Mouse (Mus musculus): ENCODE results near the gene Camk1g. TPM values are rescaled to one million over a fixed set of nuclear protein-coding genes. Genes with fewer than 3 reads are reported as not detected.
A peak's percentile ranks its signal among the peaks of the same experiment; 100 is the strongest.

Gene Camk1g
- polyA plus RNA-seq, 1 experiment from 2014 or later = 7.9 TPM

DNA sequence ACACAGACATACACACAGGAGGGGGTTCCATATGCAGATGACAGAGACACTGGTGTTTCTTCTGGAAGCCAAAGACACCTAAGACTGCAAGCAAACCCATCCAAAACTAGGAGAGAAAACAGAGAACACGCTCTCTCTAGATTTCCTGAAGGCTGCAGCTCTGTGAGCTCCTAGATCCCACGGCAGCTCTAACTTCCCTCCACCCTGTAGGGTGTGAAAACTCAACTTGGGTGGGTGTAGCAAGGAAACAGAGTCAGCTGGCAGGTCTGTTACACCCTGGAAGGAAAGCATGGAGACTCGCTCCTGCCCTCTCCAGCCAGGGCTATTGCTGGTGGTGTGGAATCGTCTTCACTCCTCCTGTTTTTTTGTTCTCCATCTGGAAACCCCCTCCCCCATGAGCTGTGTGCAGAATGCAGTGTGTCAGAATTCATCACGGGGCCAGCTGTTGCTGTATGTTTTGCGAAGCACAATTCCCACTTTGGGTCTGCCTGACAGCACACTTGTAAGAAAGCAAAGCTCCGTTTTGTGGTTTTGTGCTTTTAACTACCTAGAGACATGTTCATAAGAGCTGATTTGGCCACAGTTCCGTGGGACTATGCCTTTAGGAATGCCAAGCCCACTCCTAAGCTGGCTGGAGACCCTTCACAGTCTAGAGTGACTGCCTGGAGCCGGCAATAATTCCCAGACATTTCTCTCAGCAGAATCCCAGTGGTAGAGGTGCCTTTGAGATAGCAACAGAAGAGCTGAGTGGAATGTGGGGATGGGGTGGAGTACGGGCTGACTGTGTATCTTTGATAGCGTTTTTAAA, 11.7 kb upstream of the Camk1g start:
- Histone ChIP-seq H3K9me3 (replicated peaks; ENCODE audit: control insufficient read depth, low read length) (no peaks in the 10 kb centered on the region), H3K4me3 (replicated peaks; ENCODE audit: low read length) (peak overlapping the region; percentile 42), H3K4me2 (ENCODE audit: low read depth, low read length) (peak overlapping the region; percentile 66), H3K27me3 (ENCODE audit: control insufficient read depth, insufficient read depth, low read length) (no peaks in the 10 kb centered on the region), H3K36me3 (ENCODE audit: control insufficient read depth, insufficient read depth, low read length) (no peaks in the 10 kb centered on the region), H3K9ac (ENCODE audit: low read length) (peak overlapping the region; percentile 60; the same call in 1 of the 2 replicates), H3K4me1 (ENCODE audit: control insufficient read depth, insufficient read depth, low read length) (peaks cover 11% of the 10 kb centered on the region), H3K27ac (ENCODE audit: low read length) (0 out of 2 replicates have a peak overlapping the region, but pooled peaks have one; percentile 17)
- ATAC-seq (ENCODE audit: insufficient read depth, low FRiP score) = peak; percentile 16; the same call in 1 of the 2 replicates
- 22% methylated on average over 11 of the region's 11 CpGs for WGBS

GRCm38 (mm10) chr1:193380877-193381276, 10.8 kb upstream of the Camk1g start:
- H3K4me2 ChIP-seq (ENCODE audit: low read depth, low read length) = no peak overlapping the region
- no peak overlapping the region for H3K4me3 ChIP-seq (replicated peaks; ENCODE audit: low read length)
- no peak overlapping the region for H3K27ac ChIP-seq (ENCODE audit: low read length)
- WGBS = 94% methylated on average over 5 of the region's 5 CpGs
- H3K9ac ChIP-seq (ENCODE audit: low read length) = no peak overlapping the region
- ATAC-seq (ENCODE audit: insufficient read depth, low FRiP score) = no peak
- H3K27me3 ChIP-seq (ENCODE audit: control insufficient read depth, insufficient read depth, low read length) = no peaks in the 10 kb centered on the region
- H3K4me1 ChIP-seq (ENCODE audit: control insufficient read depth, insufficient read depth, low read length) = peaks cover 5% of the 10 kb centered on the region; the same call in 1 of the 2 replicates
- H3K36me3 ChIP-seq (ENCODE audit: control insufficient read depth, insufficient read depth, low read length) = no peaks in the 10 kb centered on the region
- H3K9me3 ChIP-seq (replicated peaks; ENCODE audit: control insufficient read depth, low read length) = no peaks in the 10 kb centered on the region

- ATAC-seq (ENCODE audit: insufficient read depth, low FRiP score) = no peak
- Histone ChIP-seq H3K27ac (ENCODE audit: low read length) (no peak overlapping the region), H3K27me3 (ENCODE audit: control insufficient read depth, insufficient read depth, low read length) (no peaks in the 10 kb centered on the region), H3K9me3 (replicated peaks; ENCODE audit: control insufficient read depth, low read length) (no peaks in the 10 kb centered on the region), H3K4me2 (ENCODE audit: low read depth, low read length) (no peak overlapping the region), H3K4me3 (replicated peaks; ENCODE audit: low read length) (no peak overlapping the region), H3K36me3 (ENCODE audit: control insufficient read depth, insufficient read depth, low read length) (no peaks in the 10 kb centered on the region), H3K9ac (ENCODE audit: low read length) (no peak overlapping the region), H3K4me1 (ENCODE audit: control insufficient read depth, insufficient read depth, low read length) (peaks cover 5% of the 10 kb centered on the region; the same call in 1 of the 2 replicates)
- 69% methylated on average over 6 of the region's 6 CpGs for WGBS
Measured at GRCm38 (mm10) chr1:193379634-193380033, 9.5 kb upstream of the Camk1g start.

DNA sequence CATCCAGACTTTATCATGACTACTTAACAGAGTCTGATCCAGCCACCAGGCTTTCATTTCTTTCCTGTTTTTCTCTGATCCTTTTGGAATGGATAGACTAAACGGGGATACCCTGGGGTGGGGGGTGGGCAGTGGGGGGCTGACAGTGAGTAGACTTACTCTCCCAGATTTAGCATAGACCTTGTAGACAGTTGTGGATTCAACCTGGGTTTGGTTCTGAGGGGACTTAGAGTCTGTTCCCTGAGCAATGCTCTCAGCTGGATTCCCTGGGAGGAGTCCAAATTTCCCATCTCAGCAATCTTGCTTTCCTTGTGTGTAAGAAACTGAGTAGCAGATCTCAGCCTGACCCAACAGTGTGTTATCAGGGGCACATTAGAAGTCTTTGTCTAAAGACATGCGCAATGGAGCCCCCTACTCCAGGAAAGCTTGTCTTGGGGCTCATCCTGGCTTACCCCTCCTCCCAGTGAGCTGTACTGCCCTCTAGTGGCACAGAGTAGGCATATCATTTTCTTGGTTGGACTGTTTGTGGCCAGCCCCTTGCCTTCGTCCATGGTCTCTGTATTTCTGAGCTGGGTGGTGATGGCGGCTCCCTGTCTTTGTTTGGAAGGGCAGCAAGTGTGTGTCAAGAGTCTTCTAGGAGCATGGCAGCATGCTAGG, 6.5 kb upstream of the Camk1g start:
- no peaks in the 10 kb centered on the region for H3K4me1 ChIP-seq (ENCODE audit: control insufficient read depth, insufficient read depth, low read length)
- no peak overlapping the region for H3K4me3 ChIP-seq (replicated peaks; ENCODE audit: low read length)
- no peak overlapping the region for H3K27ac ChIP-seq (ENCODE audit: low read length)
- 27% methylated on average over 4 of the region's 4 CpGs for WGBS
- no peak overlapping the region for H3K4me2 ChIP-seq (ENCODE audit: low read depth, low read length)
- H3K9me3 ChIP-seq (replicated peaks; ENCODE audit: control insufficient read depth, low read length) = no peaks in the 10 kb centered on the region
- H3K9ac ChIP-seq (ENCODE audit: low read length) = no peak overlapping the region
- H3K36me3 ChIP-seq (ENCODE audit: control insufficient read depth, insufficient read depth, low read length) = no peaks in the 10 kb centered on the region
- H3K27me3 ChIP-seq (ENCODE audit: control insufficient read depth, insufficient read depth, low read length) = no peaks in the 10 kb centered on the region
- ATAC-seq (ENCODE audit: insufficient read depth, low FRiP score) = no peak

- H3K4me3 ChIP-seq (replicated peaks; ENCODE audit: low read length) = no peak overlapping the region
- no peaks in the 10 kb centered on the region for H3K9me3 ChIP-seq (replicated peaks; ENCODE audit: control insufficient read depth, low read length)
- ATAC-seq (ENCODE audit: insufficient read depth, low FRiP score) = no peak
- 85% methylated on average over 6 of the region's 6 CpGs for WGBS
- no peaks in the 10 kb centered on the region for H3K27me3 ChIP-seq (ENCODE audit: control insufficient read depth, insufficient read depth, low read length)
- H3K36me3 ChIP-seq (ENCODE audit: control insufficient read depth, insufficient read depth, low read length) = no peaks in the 10 kb centered on the region
- H3K27ac ChIP-seq (ENCODE audit: low read length) = no peak overlapping the region
- H3K9ac ChIP-seq (ENCODE audit: low read length) = no peak overlapping the region
- H3K4me2 ChIP-seq (ENCODE audit: low read depth, low read length) = no peak overlapping the region
- peaks cover 5% of the 10 kb centered on the region; the same call in 1 of the 2 replicates for H3K4me1 ChIP-seq (ENCODE audit: control insufficient read depth, insufficient read depth, low read length)
Measured at GRCm38 (mm10) chr1:193373906-193374413, 3.9 kb upstream of the Camk1g start.

DNA sequence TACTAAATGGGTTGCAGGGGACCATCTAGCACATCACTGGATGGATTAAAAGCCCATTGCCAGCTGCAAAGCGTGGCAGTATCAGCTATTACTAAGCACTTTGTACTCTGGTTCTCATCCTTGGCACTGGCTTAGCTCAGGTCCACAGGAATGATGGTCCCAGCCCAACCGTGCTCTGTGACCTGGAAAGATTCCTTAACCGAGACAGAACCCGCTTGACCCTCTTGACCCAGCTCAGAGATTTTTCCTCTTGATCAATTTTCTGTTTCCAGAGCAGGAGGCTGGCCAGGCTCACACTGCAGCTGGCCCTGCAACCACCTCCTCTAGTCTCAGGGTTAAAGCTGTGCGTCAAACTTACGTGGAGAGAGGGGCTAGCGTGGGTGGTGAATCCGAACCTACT, 1.0 kb downstream of the Camk1g start:
- no peaks in the 10 kb centered on the region for H3K27me3 ChIP-seq (ENCODE audit: control insufficient read depth, insufficient read depth, low read length)
- H3K4me1 ChIP-seq (ENCODE audit: control insufficient read depth, insufficient read depth, low read length) = peaks cover 13% of the 10 kb centered on the region
- H3K4me2 ChIP-seq (ENCODE audit: low read depth, low read length) = peak overlapping the region; percentile 55
- H3K27ac ChIP-seq (ENCODE audit: low read length) = no peak overlapping the region
- H3K9me3 ChIP-seq (replicated peaks; ENCODE audit: control insufficient read depth, low read length) = no peaks in the 10 kb centered on the region
- no peak for ATAC-seq (ENCODE audit: insufficient read depth, low FRiP score)
- peak overlapping the region; percentile 66 for H3K9ac ChIP-seq (ENCODE audit: low read length)
- peak overlapping the region; percentile 49 for H3K4me3 ChIP-seq (replicated peaks; ENCODE audit: low read length)
- H3K36me3 ChIP-seq (ENCODE audit: control insufficient read depth, insufficient read depth, low read length) = no peaks in the 10 kb centered on the region
- WGBS = 41% methylated on average over 8 of the region's 8 CpGs

- Histone ChIP-seq H3K4me2 (ENCODE audit: low read depth, low read length) (no peak overlapping the region), H3K9me3 (replicated peaks; ENCODE audit: control insufficient read depth, low read length) (no peaks in the 10 kb centered on the region), H3K4me1 (ENCODE audit: control insufficient read depth, insufficient read depth, low read length) (peaks cover 13% of the 10 kb centered on the region), H3K9ac (ENCODE audit: low read length) (no peak overlapping the region), H3K27ac (ENCODE audit: low read length) (no peak overlapping the region), H3K27me3 (ENCODE audit: control insufficient read depth, insufficient read depth, low read length) (no peaks in the 10 kb centered on the region), H3K4me3 (replicated peaks; ENCODE audit: low read length) (no peak overlapping the region), H3K36me3 (ENCODE audit: control insufficient read depth, insufficient read depth, low read length) (no peaks in the 10 kb centered on the region)
- WGBS = 45% methylated on average over 10 of the region's 10 CpGs
- no peak for ATAC-seq (ENCODE audit: insufficient read depth, low FRiP score)
Measured at GRCm38 (mm10) chr1:193368055-193368454, 2.0 kb downstream of the Camk1g start.

DNA sequence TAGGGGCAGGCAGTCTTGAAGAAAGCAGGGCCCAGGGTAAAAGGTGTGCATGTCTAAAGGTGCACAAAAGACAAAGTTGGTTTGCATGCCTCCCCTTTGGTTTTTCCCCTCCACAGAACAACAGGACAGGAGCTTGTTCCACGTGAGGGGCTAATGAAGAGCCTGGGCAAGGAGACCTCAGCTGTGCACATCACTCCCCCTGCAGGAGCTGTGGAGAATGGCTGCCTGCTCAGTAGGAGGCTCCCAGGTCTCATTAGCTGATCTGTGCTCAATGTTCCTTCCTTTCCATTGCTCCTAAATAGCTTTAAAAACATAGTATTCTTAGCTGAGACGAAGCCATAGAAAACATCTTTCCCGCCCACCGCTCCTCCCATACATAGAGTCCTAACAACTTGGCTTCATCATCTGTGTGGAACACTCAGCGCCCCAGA, 6.3 kb downstream of the Camk1g start:
- Histone ChIP-seq H3K4me2 (ENCODE audit: low read depth, low read length) (no peak overlapping the region), H3K27ac (ENCODE audit: low read length) (no peak overlapping the region), H3K4me1 (ENCODE audit: control insufficient read depth, insufficient read depth, low read length) (peaks cover 9% of the 10 kb centered on the region), H3K4me3 (replicated peaks; ENCODE audit: low read length) (no peak overlapping the region), H3K9ac (ENCODE audit: low read length) (no peak overlapping the region), H3K9me3 (replicated peaks; ENCODE audit: control insufficient read depth, low read length) (no peaks in the 10 kb centered on the region), H3K36me3 (ENCODE audit: control insufficient read depth, insufficient read depth, low read length) (no peaks in the 10 kb centered on the region), H3K27me3 (ENCODE audit: control insufficient read depth, insufficient read depth, low read length) (no peaks in the 10 kb centered on the region)
- 63% methylated on average over 5 of the region's 5 CpGs for WGBS
- ATAC-seq (ENCODE audit: insufficient read depth, low FRiP score) = no peak

DNA sequence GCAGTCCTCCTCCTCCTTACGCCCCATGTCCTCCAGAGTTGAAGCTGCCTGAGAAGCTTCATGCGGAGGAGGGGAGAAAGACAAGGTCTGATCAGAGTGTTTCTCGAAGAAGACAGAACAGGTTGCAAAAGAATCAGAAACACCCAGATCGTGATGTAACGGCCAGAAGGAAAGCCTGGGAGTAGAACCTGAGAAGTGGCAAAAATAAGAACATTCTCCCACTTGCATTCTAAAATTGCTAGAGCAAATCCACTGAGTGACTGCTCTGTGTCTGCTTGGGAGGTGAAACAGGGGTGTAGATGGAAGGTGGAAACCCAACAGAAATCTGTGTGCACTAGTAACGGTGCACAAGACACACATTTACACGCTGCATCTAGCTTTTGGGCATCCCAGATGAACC, 8.0 kb downstream of the Camk1g start:
- Histone ChIP-seq H3K9ac (ENCODE audit: low read length) (no peak overlapping the region), H3K4me2 (ENCODE audit: low read depth, low read length) (no peak overlapping the region), H3K4me1 (ENCODE audit: control insufficient read depth, insufficient read depth, low read length) (no peaks in the 10 kb centered on the region), H3K27ac (ENCODE audit: low read length) (no peak overlapping the region), H3K4me3 (replicated peaks; ENCODE audit: low read length) (no peak overlapping the region), H3K36me3 (ENCODE audit: control insufficient read depth, insufficient read depth, low read length) (no peaks in the 10 kb centered on the region), H3K9me3 (replicated peaks; ENCODE audit: control insufficient read depth, low read length) (no peaks in the 10 kb centered on the region), H3K27me3 (ENCODE audit: control insufficient read depth, insufficient read depth, low read length) (no peaks in the 10 kb centered on the region)
- ATAC-seq (ENCODE audit: insufficient read depth, low FRiP score) = no peak
- 84% methylated on average over 7 of the region's 7 CpGs for WGBS

Data from stomach, embryonic 16.5 days (tissue).